In the genomic region with DNA sequence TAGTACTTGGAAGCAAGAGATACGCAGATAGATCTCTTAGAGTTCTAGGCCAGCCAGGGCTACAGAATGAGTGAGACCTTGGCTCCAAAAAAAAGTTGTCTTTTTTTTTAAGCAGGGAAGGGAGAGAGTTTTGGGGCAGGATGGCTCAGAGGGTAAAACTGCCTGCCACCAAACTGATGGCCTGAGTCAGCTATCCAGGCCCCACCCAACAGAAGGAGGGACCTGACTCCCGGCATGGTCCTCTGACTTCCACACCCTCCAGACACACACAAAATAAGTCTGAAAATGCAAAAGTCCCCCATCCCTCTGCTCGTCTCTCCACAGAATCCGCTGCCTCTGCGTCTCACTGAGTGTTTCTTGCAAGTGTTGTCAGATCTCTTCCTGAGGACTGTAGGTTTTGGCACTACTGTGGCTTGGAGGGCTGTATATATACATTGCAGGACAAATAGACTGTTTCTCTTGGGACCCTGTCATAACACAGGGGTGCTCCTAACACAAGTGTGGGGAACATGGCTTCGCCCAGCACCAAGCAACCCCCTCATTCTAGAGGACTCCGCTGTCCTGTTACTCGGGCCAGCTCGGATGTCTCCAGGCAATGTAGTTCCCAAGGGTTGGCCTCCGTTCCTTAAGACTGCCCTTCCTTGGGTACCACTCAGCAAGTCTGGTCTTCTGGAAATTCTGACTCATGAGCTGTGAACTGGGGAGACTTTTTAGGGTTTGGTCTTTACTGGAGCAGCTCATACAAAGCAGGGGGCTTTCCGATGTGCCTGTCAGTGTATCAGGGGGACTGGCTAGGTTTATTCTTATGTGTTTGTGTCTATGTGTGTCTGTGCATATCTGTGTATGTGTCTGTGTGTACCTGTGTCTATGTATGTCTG, we compare ENCODE assay signal across 21 mouse cellular contexts. TPM values are rescaled to one million over a fixed set of nuclear protein-coding genes. Genes with fewer than 3 reads are reported as not detected.
A peak's percentile ranks its signal among the peaks of the same experiment; 100 is the strongest.
DNase-seq lines count a peak whose midpoint lies in the region; ATAC-seq and TF ChIP-seq lines count a peak whose summit lies in the region.
"Had no signal": no experiment of that assay in that cellular context is flagged by ENCODE, and none has a peak within 500 bp of the region (broad histone marks: within the 10 kb centered on the region; RNA-seq: fewer than 3 reads in every experiment).

No protein-coding gene starts in this region.

- peak; percentile 82 for TF ChIP-seq EP300 in CH12.LX (IDR thresholded peaks at IDR 0.05; ENCODE audit: low read length)

- no peaks in the 10 kb centered on the region for H3K36me3 ChIP-seq in heart, embryonic 15.5 days
- H3K36me3 ChIP-seq in CH12.LX (replicated peaks in 1 of 2; ENCODE audit: control insufficient read depth in 1 of 2, insufficient read depth in 1 of 2, low read length in 1 of 2) = no peaks in the 10 kb centered on the region
- H3K36me3 ChIP-seq: forebrain, embryonic 12.5 days; limb, embryonic 12.5 days had no signal

- DNase-seq in heart, adult 8-10 months (ENCODE audit: low spot score) = no peak
- DNase-seq in lung, postnatal 10 days = peak; percentile 71
- DNase-seq in lung, adult 2 months = no peak
- DNase-seq in CH12.LX (ENCODE audit: extremely low read depth) = no peak
- DNase-seq in lung, postnatal 4 days = peak; percentile 41 to 77
- DNase-seq in layer of hippocampus, adult 2 months (ENCODE audit: low spot score in 2 of 2) = no peak
- no peak for DNase-seq in kidney, adult 8-10 months
- DNase-seq: adrenal gland, postnatal 14 days; cerebellum, adult 9-10 months; gastrocnemius, postnatal 25 days; heart, postnatal 10 days; kidney, adult 11 months; kidney, postnatal 10 days; right cerebral cortex, adult 18-20 months; thymus, adult 18-20 months had no signal

- 73% methylated on average over 11 of the region's 11 CpGs for WGBS in heart, embryonic 15.5 days
- WGBS in lung, adult 2 months = 73% methylated on average over 11 of the region's 11 CpGs

- TF ChIP-seq CTCF in lung, adult 2 months (IDR thresholded peaks at IDR 0.05; ENCODE audit: insufficient read depth, low read length) = no peak
- TF ChIP-seq CTCF in CH12.LX (conservative IDR thresholded peaks at IDR 0.05 in 1 of 2, IDR thresholded peaks at IDR 0.05 in 1 of 2; ENCODE audit: low read depth in 2 of 2, low read length in 2 of 2) = no peak
- no peak for TF ChIP-seq CTCF in layer of hippocampus, adult 2 months (conservative IDR thresholded peaks at IDR 0.05)

- no peak overlapping the region for H3K4me2 ChIP-seq in heart, embryonic 15.5 days
- H3K4me2 ChIP-seq in CH12.LX (ENCODE audit: insufficient read depth, low read depth, poor library complexity, severe bottlenecking) = no peak overlapping the region
- H3K4me2 ChIP-seq: forebrain, embryonic 12.5 days; limb, embryonic 12.5 days had no signal

- no peaks in the 10 kb centered on the region for H3K79me2 ChIP-seq in CH12.LX (replicated peaks; ENCODE audit: control insufficient read depth, extremely low read depth, insufficient read depth, poor library complexity, severe bottlenecking)

- no peak overlapping the region for H3K9ac ChIP-seq in heart, embryonic 15.5 days
- H3K9ac ChIP-seq in CH12.LX (ENCODE audit: insufficient read depth, low read depth) = no peak overlapping the region
- H3K9ac ChIP-seq: limb, embryonic 12.5 days; liver, embryonic 14.5 days had no signal

- no peak for TF ChIP-seq POLR2A in lung, adult 2 months (IDR thresholded peaks at IDR 0.05; ENCODE audit: borderline replicate concordance, extremely low read depth, low read depth, low read length)
- TF ChIP-seq POLR2A in CH12.LX (IDR thresholded peaks at IDR 0.05; ENCODE audit: low read depth, low read length) = no peak

- H3K4me1 ChIP-seq in heart, embryonic 15.5 days (replicated peaks) = peaks cover 22% of the 10 kb centered on the region
- no peaks in the 10 kb centered on the region; the same call in 1 of the 2 replicates for H3K4me1 ChIP-seq in lung, adult 2 months (ENCODE audit: control insufficient read depth, insufficient read depth, low read length)
- peaks cover 34 to 66% of the 10 kb centered on the region in 2 experiments for H3K4me1 ChIP-seq in CH12.LX (ENCODE audit: control insufficient read depth in 1 of 2, insufficient read depth in 2 of 2)

- H3K27ac ChIP-seq in heart, embryonic 15.5 days = peak overlapping the region; percentile 20; the same call in 1 of the 2 replicates
- no peak overlapping the region for H3K27ac ChIP-seq in CH12.LX (ENCODE audit: insufficient read depth, low read depth)
- no peak overlapping the region for H3K27ac ChIP-seq in layer of hippocampus, adult 2 months
- H3K27ac ChIP-seq: forebrain, embryonic 12.5 days; limb, embryonic 12.5 days; liver, embryonic 14.5 days had no signal

- in situ Hi-C loops in CH12.LX (cut with MboI; ENCODE audit: low pct_ligation_motif_present, low pct_unique_long_range_greater_than_20kb, low sequenced_read_pairs) = no loop called here

- TF ChIP-seq RAD21 in CH12.LX (IDR thresholded peaks at IDR 0.05; ENCODE audit: low read depth, low read length) = no peak

- dilution Hi-C loops in CH12.LX (cut with MboI; ENCODE audit: extremely low pct_ligation_motif_present, extremely low pct_unique_long_range_greater_than_20kb, low sequenced_read_pairs) = loop anchor here (25.0 kb wide), 1 partner anchor 121 kb away; no protein-coding TSS in a partner anchor

- H3K4me3 ChIP-seq in heart, embryonic 15.5 days = no peak overlapping the region
- H3K4me3 ChIP-seq in lung, adult 2 months (replicated peaks; ENCODE audit: extremely low read depth, low read depth, low read length) = no peak overlapping the region
- peak overlapping the region in 1 of 3 experiments; percentile 5 for H3K4me3 ChIP-seq in CH12.LX (replicated peaks in 1 of 3; ENCODE audit: low read depth in 2 of 3, low read length in 2 of 3, poor library complexity in 1 of 3)
- no peak overlapping the region for H3K4me3 ChIP-seq in layer of hippocampus, adult 2 months
- H3K4me3 ChIP-seq: forebrain, embryonic 12.5 days; limb, embryonic 12.5 days; megakaryocyte, embryonic 14.5 days had no signal

- ATAC-seq in heart, embryonic 15.5 days (replicated peaks; ENCODE audit: insufficient number of reproducible peaks, insufficient read depth, low FRiP score, low read depth) = peak; percentile 11; the same call in 1 of the 2 replicates
- ATAC-seq: hindbrain, embryonic 16.5 days had no signal

- no peaks in the 10 kb centered on the region for H3K27me3 ChIP-seq in heart, embryonic 15.5 days
- no peaks in the 10 kb centered on the region for H3K27me3 ChIP-seq in CH12.LX (replicated peaks)
- H3K27me3 ChIP-seq: forebrain, embryonic 12.5 days; limb, embryonic 12.5 days had no signal

- H3K9me3 ChIP-seq in heart, embryonic 15.5 days (replicated peaks) = no peaks in the 10 kb centered on the region
- no peaks in the 10 kb centered on the region for H3K9me3 ChIP-seq in CH12.LX (replicated peaks; ENCODE audit: low read length)
- H3K9me3 ChIP-seq: forebrain, embryonic 12.5 days; limb, embryonic 12.5 days; megakaryocyte, embryonic 14.5 days had no signal

TF ChIP-seq in CH12.LX, 34 proteins besides CTCF, POLR2A, EP300 and RAD21:
- TF ChIP-seq ETS1 (conservative IDR thresholded peaks at IDR 0.05; ENCODE audit: low read depth, low read length) (peak; percentile 69; the same call in 1 of the 2 replicates), JUND (conservative IDR thresholded peaks at IDR 0.05; ENCODE audit: low read depth, low read length) (peak; percentile 97), JUN (IDR thresholded peaks at IDR 0.05; ENCODE audit: insufficient read depth, low read depth, low read length) (peak; percentile 89), MEF2A (IDR thresholded peaks at IDR 0.05; ENCODE audit: borderline replicate concordance, low read depth, low read length) (0 out of 2 replicates have a peak, but pooled peaks have one; percentile 17), HCFC1 (IDR thresholded peaks at IDR 0.05; ENCODE audit: low read depth, low read length) (no peak)

RNA-seq across cellular contexts. Expression of a gene that starts 41.6 kb away (rescaled TPM):
- polyA plus RNA-seq in heart, embryonic 15.5 days (2015; fragmentation: Nextera tagmentation; extraction: Ambion mirVana) = 50.6 and 76.8 TPM in 2 replicates
- total RNA-seq in heart, adult 8-10 months (2022) = 10 to 100 TPM; 26.5 to 38.8 (median 31.0) TPM
- polyA plus RNA-seq in lung, adult 2 months (2012; rRNA removed) = 35.1 and 41.4 TPM in 2 replicates
- total RNA-seq in CH12.LX (2012; rRNA removed) (118 and 128 TPM in 2 replicates), CH12.LX (2014; rRNA removed) (47.6 and 48.6 TPM in 2 replicates)
- polyA plus RNA-seq in CH12.LX (2012; ENCODE audit: insufficient read length, low read depth) = 102 and 110 TPM in 2 replicates
- total RNA-seq in layer of hippocampus, adult 2 months (2021) = 100 to 1,000 TPM; 102 to 114 TPM

Comparison
In these comparisons a context has a peak if more than half of its experiments do, and no peak if none do; other contexts are left out.
1. DNase-seq: peak in lung, postnatal 10 days (single experiment) and lung, postnatal 4 days (2 of 2); none in heart, adult 8-10 months (single experiment), lung, adult 2 months (single experiment), CH12.LX (single experiment), layer of hippocampus, adult 2 months (0 of 2) and kidney, adult 8-10 months (0 of 2).